Mouse (Mus musculus): ENCODE results near the gene Sem1. TPM values are rescaled to one million over a fixed set of nuclear protein-coding genes. Genes with fewer than 3 reads are reported as not detected.

Gene Sem1
- 170 and 176 TPM in 2 replicates for total RNA-seq (2012; rRNA removed)
- 100 to 1,000 TPM in 1 of 2 experiments, not detected in 1; 126 TPM for polyA plus RNA-seq (2012; ENCODE audit: insufficient read depth in 1 of 2, insufficient read length in 2 of 2, low read depth in 1 of 2, low replicate concordance in 2 of 2, missing spikeins in 1 of 2)

DNA sequence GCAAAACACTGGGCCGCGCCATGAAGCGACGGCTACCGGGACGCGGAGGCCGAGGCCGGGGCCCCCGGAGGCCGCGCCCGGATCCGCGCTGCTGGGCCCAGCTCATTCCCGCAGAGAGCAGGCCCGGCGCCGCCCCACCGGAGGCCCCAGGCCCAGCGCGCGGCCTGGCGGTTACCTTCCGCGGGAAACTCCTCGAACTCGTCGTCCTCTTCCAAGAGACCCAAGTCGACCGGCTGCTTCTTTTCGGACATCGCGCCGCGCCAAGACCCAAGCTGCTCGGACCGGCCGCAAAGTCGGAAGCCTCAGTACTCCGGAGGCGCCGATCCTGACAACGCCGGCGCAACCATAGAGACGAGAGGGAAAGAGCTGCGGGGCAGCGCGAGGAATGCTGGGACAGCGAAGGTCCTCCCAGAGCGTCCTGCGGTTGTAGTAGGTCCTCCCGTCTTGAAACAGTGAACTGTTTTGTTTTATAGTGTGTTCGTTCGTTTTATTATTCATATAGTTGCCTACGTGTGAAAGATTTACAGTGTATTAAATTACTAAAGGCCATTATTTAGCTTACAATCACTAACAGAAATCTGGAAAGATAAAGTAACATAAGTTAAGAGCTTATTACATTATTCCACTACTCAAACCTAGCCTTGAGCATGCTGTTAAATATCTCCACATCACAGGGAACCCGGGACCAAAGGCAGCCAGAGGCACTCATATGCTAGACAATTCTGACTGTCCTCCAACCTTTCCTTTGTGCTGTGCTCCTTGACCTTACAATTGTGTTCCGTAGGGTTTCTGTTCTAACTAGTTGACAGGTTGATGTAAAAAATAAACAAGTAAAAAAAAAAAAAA is at the start of gene Sem1:
Gene Sem1, minus strand, starts transcription at position 360 of the 846 bp plus-strand sequence.
- Histone ChIP-seq H3K4me3 (ENCODE audit: control insufficient read depth in 1 of 2, insufficient read depth in 1 of 2, low read depth in 2 of 2, low read length in 2 of 2) (peak within 1 kb of the TSS; percentile 88 to 90), H3K27ac (ENCODE audit: control insufficient read depth, low read depth, low read length) (peak within 1 kb of the TSS; percentile 85), H3K9ac (ENCODE audit: control insufficient read depth, low read depth, low read length, poor library complexity, severe bottlenecking) (peak within 1 kb of the TSS; percentile 100), H3K9me3 (replicated peaks; ENCODE audit: insufficient read depth, low read length) (no peaks in the 10 kb centered on the region), H3K79me2 (ENCODE audit: control insufficient read depth, insufficient read depth, low read length, poor library complexity) (peaks cover 36% of the 10 kb centered on the region), H3K27me3 (ENCODE audit: control insufficient read depth in 1 of 2, insufficient read depth in 2 of 2, low read length in 2 of 2) (no peaks in the 10 kb centered on the region), H3K36me3 (ENCODE audit: control insufficient read depth in 1 of 2, insufficient read depth in 2 of 2, low read length in 2 of 2) (peaks cover 2 to 19% of the 10 kb centered on the region in 2 experiments; a peak in 2 of 4 replicates), H3K4me1 (ENCODE audit: control insufficient read depth in 1 of 2, insufficient read depth in 2 of 2, low read length in 2 of 2) (peaks cover 0 to 5% of the 10 kb centered on the region in 2 experiments; a peak in 3 of 4 replicates)
- peak; percentile 95 for DNase-seq (ENCODE audit: low read depth, low spot score)
- no peak for TF ChIP-seq MYB (IDR thresholded peaks at IDR 0.05; ENCODE audit: low read depth, low read length)
- 0 out of 2 replicates have a peak, but pooled peaks have one; percentile 9 for TF ChIP-seq ETS1 (IDR thresholded peaks at IDR 0.05; ENCODE audit: low read depth, low read length)
- TF ChIP-seq MEF2A (IDR thresholded peaks at IDR 0.05; ENCODE audit: extremely low read depth, insufficient replicate concordance, low read depth, low read length, poor library complexity, severe bottlenecking), result no peak
- no peak for TF ChIP-seq TAL1 (IDR thresholded peaks at IDR 0.05; ENCODE audit: low read length)
- TF ChIP-seq GATA1 (IDR thresholded peaks at IDR 0.05; ENCODE audit: low read depth, low read length), result no peak
- TF ChIP-seq JUND (IDR thresholded peaks at IDR 0.05; ENCODE audit: low read depth, low read length), result no peak
- peak; percentile 70 for TF ChIP-seq KAT2A (conservative IDR thresholded peaks at IDR 0.05; ENCODE audit: low read depth, low read length)
- TF ChIP-seq ZC3H11A (IDR thresholded peaks at IDR 0.05; ENCODE audit: low read depth, low read length), result no peak
- TF ChIP-seq HCFC1 (IDR thresholded peaks at IDR 0.05; ENCODE audit: low read depth, low read length), result peak; percentile 90
- peak; percentile 96; the same call in 1 of the 2 replicates for TF ChIP-seq UBTF (IDR thresholded peaks at IDR 0.05; ENCODE audit: borderline replicate concordance, insufficient read depth, low read depth, low read length)
- no peak for TF ChIP-seq CTCF (IDR thresholded peaks at IDR 0.05 in 2 of 3, conservative IDR thresholded peaks at IDR 0.05 in 1 of 3; ENCODE audit: control insufficient read depth in 1 of 3, insufficient read depth in 1 of 3, low read depth in 2 of 3, low read length in 3 of 3, poor library complexity in 1 of 3, severe bottlenecking in 1 of 3)
- no peak for TF ChIP-seq SMC3 (IDR thresholded peaks at IDR 0.05; ENCODE audit: low read depth, low read length)
- TF ChIP-seq USF1 (IDR thresholded peaks at IDR 0.05; ENCODE audit: low read depth, low read length), result no peak
- TF ChIP-seq MXI1 (IDR thresholded peaks at IDR 0.05; ENCODE audit: low read depth, low read length), result peak; percentile 75
- TF ChIP-seq RAD21 (IDR thresholded peaks at IDR 0.05; ENCODE audit: low read depth, low read length), result no peak
- no peak for TF ChIP-seq MAFK (IDR thresholded peaks at IDR 0.05; ENCODE audit: borderline replicate concordance, low read depth, low read length)
- no peak for TF ChIP-seq USF2 (IDR thresholded peaks at IDR 0.05; ENCODE audit: borderline replicate concordance in 1 of 2, insufficient read depth in 1 of 2, low read depth in 1 of 2, low read length in 2 of 2)
- TF ChIP-seq E2F4 (IDR thresholded peaks at IDR 0.05; ENCODE audit: borderline replicate concordance, low read depth, low read length), result no peak
- TF ChIP-seq NRF1 (IDR thresholded peaks at IDR 0.05; ENCODE audit: insufficient read depth, low read depth, low read length, poor library complexity, severe bottlenecking), result peak; percentile 67
- TF ChIP-seq MYC (IDR thresholded peaks at IDR 0.05; ENCODE audit: low read depth, low read length), result peak; percentile 24; the same call in 1 of the 2 replicates
- TF ChIP-seq NELFE (IDR thresholded peaks at IDR 0.05; ENCODE audit: low read depth, low read length), result peak; percentile 65
- TF ChIP-seq POLR2A (IDR thresholded peaks at IDR 0.05; ENCODE audit: control insufficient read depth in 1 of 2, insufficient read depth in 1 of 2, low read depth in 1 of 2, low read length in 2 of 2, poor library complexity in 1 of 2), result peak; percentile 61 to 87
- no peak for TF ChIP-seq POLR2AphosphoS5 (IDR thresholded peaks at IDR 0.05; ENCODE audit: borderline replicate concordance, low read depth, low read length)
- peak; percentile 43; the same call in 1 of the 2 replicates for TF ChIP-seq ELF1 (IDR thresholded peaks at IDR 0.05; ENCODE audit: low read depth, low read length)
- no peak for TF ChIP-seq EP300 (IDR thresholded peaks at IDR 0.05; ENCODE audit: low read depth in 1 of 2, low read length in 2 of 2)
- TF ChIP-seq ZKSCAN1 (IDR thresholded peaks at IDR 0.05; ENCODE audit: low read depth, low read length), result no peak
- TF ChIP-seq MAZ (IDR thresholded peaks at IDR 0.05; ENCODE audit: low read depth, low read length), result no peak
- peak; percentile 85 for TF ChIP-seq TBP (IDR thresholded peaks at IDR 0.05; ENCODE audit: low read depth, low read length)
- TF ChIP-seq GABPA (IDR thresholded peaks at IDR 0.05; ENCODE audit: low read depth, low read length), result peak; percentile 59; the same call in 1 of the 2 replicates
- 0 out of 2 replicates have a peak, but pooled peaks have one; percentile 25 for TF ChIP-seq MAX (IDR thresholded peaks at IDR 0.05; ENCODE audit: low read length)
- TF ChIP-seq TCF12 (IDR thresholded peaks at IDR 0.05; ENCODE audit: low read depth, low read length), result peak; percentile 69
- peak; percentile 58; the same call in 1 of the 2 replicates for TF ChIP-seq POLR2AphosphoS2 (IDR thresholded peaks at IDR 0.05; ENCODE audit: low read length)
- TF ChIP-seq SIN3A (IDR thresholded peaks at IDR 0.05; ENCODE audit: low read length), result peak; percentile 56
- TF ChIP-seq RCOR1 (IDR thresholded peaks at IDR 0.05; ENCODE audit: low read depth, low read length), result no peak

Data from MEL (cell line).